Mouse (Mus musculus) erythroblast, embryonic 14.5 days (primary cell): Measurements from ENCODE around the gene Chst13.

Source experiments
- GATA1 ChIP-seq: IDR thresholded peaks from 2 replicates; pipeline ENCODE4 v1.6.1; 2012; ENCODE audit warnings: low read length, inconsistent platforms, mixed read lengths
- TAL1 ChIP-seq: IDR thresholded peaks from 3 replicates; pipeline ENCODE4 v1.6.1; 2012; ENCODE audit warnings: low read length, inconsistent platforms, mixed read lengths

DNA sequence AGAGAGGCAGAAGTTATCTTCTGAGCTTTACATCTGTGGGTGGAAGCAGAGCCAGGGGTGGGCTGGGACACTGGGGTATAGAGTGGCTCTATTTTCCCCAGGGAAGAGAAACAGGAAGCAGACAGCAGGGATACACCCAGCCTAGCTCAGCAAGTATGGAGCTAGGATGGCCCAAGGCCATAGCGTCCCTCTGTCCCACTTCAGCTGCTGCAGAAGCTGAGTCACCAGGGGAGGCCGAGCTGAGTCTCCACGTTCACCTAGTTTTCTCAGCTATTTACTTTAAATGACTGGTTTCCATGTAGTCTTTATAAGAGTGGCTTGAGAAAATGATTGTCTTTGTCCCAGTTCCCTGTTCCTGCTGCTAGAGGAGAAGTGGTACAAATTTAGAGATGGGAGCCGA lies 23.5 kb upstream of the Chst13 start:
- TF ChIP-seq TAL1 (no peak), GATA1 (no peak)
